8 mouse cellular contexts compared by ENCODE assay signal in genomic region chr2:131179246-131179886, GRCm38 (mm10). TPM values are rescaled to one million over a fixed set of nuclear protein-coding genes. Genes with fewer than 3 reads are reported as not detected.
DNase-seq lines count a peak whose midpoint lies in the region; ATAC-seq and TF ChIP-seq lines count a peak whose summit lies in the region.

No protein-coding gene starts in this region.

- H3K4me1 ChIP-seq in ES-E14 (ENCODE audit: control insufficient read depth in 2 of 2, insufficient read depth in 2 of 2, low read length in 2 of 2, poor library complexity in 1 of 2), result peaks cover 4 to 23% of the 10 kb centered on the region in 2 experiments
- H3K4me1 ChIP-seq in forebrain, embryonic 15.5 days, result peaks cover 43% of the 10 kb centered on the region

- peak overlapping the region; percentile 75 to 92 for H3K4me3 ChIP-seq in ES-E14 (ENCODE audit: insufficient read depth in 1 of 2, low read depth in 1 of 2, low read length in 2 of 2, poor library complexity in 1 of 2, severe bottlenecking in 1 of 2)
- peak overlapping the region; percentile 89 for H3K4me3 ChIP-seq in forebrain, embryonic 15.5 days

- H3K9me3 ChIP-seq in ES-E14 (ENCODE audit: control insufficient read depth, insufficient read depth, low read depth, low read length), result no peaks in the 10 kb centered on the region
- H3K9me3 ChIP-seq in forebrain, embryonic 15.5 days, result no peaks in the 10 kb centered on the region

- in situ Hi-C loops in ES-E14 (cut with MboI; ENCODE audit: low sequenced_read_pairs in 2 of 2, unreplicated experiment in 2 of 2), result no loop called here

- WGBS in forebrain, embryonic 15.5 days, result under 1% methylated on average over 67 of the region's 67 CpGs

- ATAC-seq in forebrain, embryonic 15.5 days (replicated peaks), result peak; percentile 49

- H3K27me3 ChIP-seq in forebrain, embryonic 15.5 days, result no peaks in the 10 kb centered on the region

- DNase-seq in ES-E14 (ENCODE audit: low read depth, low spot score), result no peak
- peak; percentile 65 for DNase-seq in cerebellum, adult 11 months
- peak; percentile 73 for DNase-seq in heart, postnatal 4 days
- peak; percentile 64 for DNase-seq in layer of hippocampus, adult 9-11 months
- peak; percentile 79 for DNase-seq in lung, postnatal 10 days
- peak; percentile 45 for DNase-seq in ovary, postnatal 10 days (ENCODE audit: low spot score)
- DNase-seq in thymus, postnatal 14 days, result peak; percentile 51

- peak overlapping the region; percentile 97 for H3K4me2 ChIP-seq in forebrain, embryonic 15.5 days (replicated peaks)

- H3K36me3 ChIP-seq in ES-E14 (ENCODE audit: control insufficient read depth, insufficient read depth, low read length, poor library complexity, severe bottlenecking), result no peaks in the 10 kb centered on the region; the same call in 1 of the 2 replicates
- no peaks in the 10 kb centered on the region for H3K36me3 ChIP-seq in forebrain, embryonic 15.5 days

- no peak overlapping the region for H3K27ac ChIP-seq in ES-E14 (ENCODE audit: insufficient read depth, low read depth, low read length, poor library complexity, severe bottlenecking)
- H3K27ac ChIP-seq in forebrain, embryonic 15.5 days (replicated peaks), result peak overlapping the region; percentile 95

- H3K9ac ChIP-seq in ES-E14 (ENCODE audit: insufficient read depth, low read depth, low read length, poor library complexity, severe bottlenecking), result peak overlapping the region; percentile 85
- peak overlapping the region; percentile 90 for H3K9ac ChIP-seq in forebrain, embryonic 15.5 days (replicated peaks)

TF ChIP-seq in ES-E14, 5 proteins besides CTCF, POLR2A, EP300 and RAD21:
- TF ChIP-seq HCFC1 (IDR thresholded peaks at IDR 0.05; ENCODE audit: borderline replicate concordance, insufficient read depth, low read length) (no peak), ZNF384 (IDR thresholded peaks at IDR 0.05; ENCODE audit: low read depth, low read length) (no peak), ZC3H11A (IDR thresholded peaks at IDR 0.05; ENCODE audit: borderline replicate concordance, low read depth, low read length) (no peak), CHD2 (IDR thresholded peaks at IDR 0.05; ENCODE audit: low read depth, low read length) (no peak), MAFK (IDR thresholded peaks at IDR 0.05; ENCODE audit: insufficient read depth, low read depth, low read length) (no peak)

RNA-seq across cellular contexts. Expression of gene Cenpb, which starts 0.5 kb away (rescaled TPM):
- total RNA-seq in ES-E14 (2012; rRNA removed), result 30.0 and 38.5 TPM in 2 replicates
- polyA plus RNA-seq in forebrain, embryonic 15.5 days (2015; fragmentation: Nextera tagmentation; extraction: Ambion mirVana), result 18.8 and 19.7 TPM in 2 replicates
- 10 to 100 TPM; 76.5 to 78.4 TPM for total RNA-seq in heart, postnatal 4 days (2021)

RNA-seq across cellular contexts. Expression of gene Cdc25b, which starts 7.4 kb away (rescaled TPM):
- total RNA-seq in ES-E14 (2012; rRNA removed), result 9.7 and 16.4 TPM in 2 replicates
- polyA plus RNA-seq in forebrain, embryonic 15.5 days (2015; fragmentation: Nextera tagmentation; extraction: Ambion mirVana), result 36.4 and 37.9 TPM in 2 replicates
- 10 to 100 TPM; 23.5 to 34.1 TPM for total RNA-seq in heart, postnatal 4 days (2021)

RNA-seq across cellular contexts. Expression of gene Spef1, which starts 7.7 kb away (rescaled TPM):
- total RNA-seq in ES-E14 (2012; rRNA removed), result 1.5 and 1.6 TPM in 2 replicates
- polyA plus RNA-seq in forebrain, embryonic 15.5 days (2015; fragmentation: Nextera tagmentation; extraction: Ambion mirVana), result 13.0 and 13.2 TPM in 2 replicates
- total RNA-seq in heart, postnatal 4 days (2021), result 1 to 10 TPM; 6.3 to 7.2 TPM

RNA-seq across cellular contexts. Expression of gene 1700037H04Rik, which starts 19.5 kb away (rescaled TPM):
- 61.6 and 69.0 TPM in 2 replicates for total RNA-seq in ES-E14 (2012; rRNA removed)
- 88.7 and 95.4 TPM in 2 replicates for polyA plus RNA-seq in forebrain, embryonic 15.5 days (2015; fragmentation: Nextera tagmentation; extraction: Ambion mirVana)
- 10 to 100 TPM; 23.4 to 26.0 TPM for total RNA-seq in heart, postnatal 4 days (2021)

RNA-seq across cellular contexts. Expression of gene Ap5s1, which starts 27.5 kb away (rescaled TPM):
- total RNA-seq in ES-E14 (2012; rRNA removed), result 7.9 and 8.7 TPM in 2 replicates
- polyA plus RNA-seq in forebrain, embryonic 15.5 days (2015; fragmentation: Nextera tagmentation; extraction: Ambion mirVana), result 36.5 and 37.0 TPM in 2 replicates
- total RNA-seq in heart, postnatal 4 days (2021), result 10 to 100 TPM; 32.6 to 42.4 TPM
